Mouse (Mus musculus): ENCODE measurements around the gene Pin1. TPM values are rescaled to one million over a fixed set of nuclear protein-coding genes. Genes with fewer than 3 reads are reported as not detected.
"Not testable (repeated sequence)": the region's sequence is repeated elsewhere in the genome, so short reads cannot be mapped to it uniquely, and the experiment has no call there.

Gene Pin1
- polyA plus RNA-seq, 1 experiment = 37.2 TPM

- Histone ChIP-seq H3K27ac (ENCODE audit: control insufficient read depth, insufficient read depth, low read length) (no peak overlapping the region), H3K4me3 (ENCODE audit: control insufficient read depth, insufficient read depth, low read length) (no peak overlapping the region), H3K36me3 (ENCODE audit: control insufficient read depth, insufficient read depth, low read length) (no peaks in the 10 kb centered on the region), H3K27me3 (ENCODE audit: control insufficient read depth, insufficient read depth, low read length) (no peaks in the 10 kb centered on the region), H3K4me1 (replicated peaks; ENCODE audit: control insufficient read depth, insufficient read depth, low read length) (no peaks in the 10 kb centered on the region)
- 53% methylated on average over 7 of the region's 7 CpGs for WGBS
- DNase-seq = no peak
- TF ChIP-seq CTCF (IDR thresholded peaks at IDR 0.05; ENCODE audit: borderline replicate concordance, control insufficient read depth, extremely low read depth, insufficient read depth, low read length, poor library complexity) = no peak
- no peak for TF ChIP-seq POLR2A (IDR thresholded peaks at IDR 0.05; ENCODE audit: control insufficient read depth, extremely low read depth, insufficient read depth, low read length, poor library complexity)
These were observed 29.9 kb downstream of the Pin1 start for GRCm38 (mm10) chr9:20681546-20682388.

- 79% methylated on average over 2 of the region's 2 CpGs for WGBS
- Histone ChIP-seq H3K27ac (ENCODE audit: control insufficient read depth, insufficient read depth, low read length) (no peak overlapping the region), H3K4me3 (ENCODE audit: control insufficient read depth, insufficient read depth, low read length) (no peak overlapping the region), H3K4me1 (replicated peaks; ENCODE audit: control insufficient read depth, insufficient read depth, low read length) (no peaks in the 10 kb centered on the region), H3K27me3 (ENCODE audit: control insufficient read depth, insufficient read depth, low read length) (no peaks in the 10 kb centered on the region), H3K36me3 (ENCODE audit: control insufficient read depth, insufficient read depth, low read length) (no peaks in the 10 kb centered on the region)
- no peak for DNase-seq
- TF ChIP-seq POLR2A (IDR thresholded peaks at IDR 0.05; ENCODE audit: control insufficient read depth, extremely low read depth, insufficient read depth, low read length, poor library complexity) = no peak
- no peak for TF ChIP-seq CTCF (IDR thresholded peaks at IDR 0.05; ENCODE audit: borderline replicate concordance, control insufficient read depth, extremely low read depth, insufficient read depth, low read length, poor library complexity)
These were observed 30.5 kb downstream of the Pin1 start for GRCm38 (mm10) chr9:20682389-20682722.

GRCm38 (mm10) chr9:20685081-20685861 is 33.4 kb downstream of the Pin1 start:
- no peaks in the 10 kb centered on the region for H3K36me3 ChIP-seq (ENCODE audit: control insufficient read depth, insufficient read depth, low read length)
- no peak overlapping the region for H3K27ac ChIP-seq (ENCODE audit: control insufficient read depth, insufficient read depth, low read length)
- H3K4me3 ChIP-seq (ENCODE audit: control insufficient read depth, insufficient read depth, low read length) = no peak overlapping the region
- no peak for TF ChIP-seq CTCF (IDR thresholded peaks at IDR 0.05; ENCODE audit: borderline replicate concordance, control insufficient read depth, extremely low read depth, insufficient read depth, low read length, poor library complexity)
- WGBS = 61% methylated on average over 17 of the region's 17 CpGs
- DNase-seq = no peak
- H3K4me1 ChIP-seq (replicated peaks; ENCODE audit: control insufficient read depth, insufficient read depth, low read length) = no peaks in the 10 kb centered on the region
- H3K27me3 ChIP-seq (ENCODE audit: control insufficient read depth, insufficient read depth, low read length) = no peaks in the 10 kb centered on the region

GRCm38 (mm10) chr9:20689403-20689802 is 37.5 kb downstream of the Pin1 start:
- Histone ChIP-seq H3K4me3 (ENCODE audit: control insufficient read depth, insufficient read depth, low read length) (no peak overlapping the region), H3K36me3 (ENCODE audit: control insufficient read depth, insufficient read depth, low read length) (no peaks in the 10 kb centered on the region), H3K27me3 (ENCODE audit: control insufficient read depth, insufficient read depth, low read length) (no peaks in the 10 kb centered on the region; the same call in 1 of the 2 replicates), H3K27ac (ENCODE audit: control insufficient read depth, insufficient read depth, low read length) (no peak overlapping the region), H3K4me1 (replicated peaks; ENCODE audit: control insufficient read depth, insufficient read depth, low read length) (no peaks in the 10 kb centered on the region)
- DNase-seq = no peak
- no peak for TF ChIP-seq CTCF (IDR thresholded peaks at IDR 0.05; ENCODE audit: borderline replicate concordance, control insufficient read depth, extremely low read depth, insufficient read depth, low read length, poor library complexity)
- no peak for TF ChIP-seq POLR2A (IDR thresholded peaks at IDR 0.05; ENCODE audit: control insufficient read depth, extremely low read depth, insufficient read depth, low read length, poor library complexity)
- WGBS = 67% methylated on average over 1 of the region's 1 CpGs

GRCm38 (mm10) chr9:20689913-20690312 is 38.0 kb downstream of the Pin1 start:
- no peak for TF ChIP-seq CTCF (IDR thresholded peaks at IDR 0.05; ENCODE audit: borderline replicate concordance, control insufficient read depth, extremely low read depth, insufficient read depth, low read length, poor library complexity)
- TF ChIP-seq POLR2A (IDR thresholded peaks at IDR 0.05; ENCODE audit: control insufficient read depth, extremely low read depth, insufficient read depth, low read length, poor library complexity) = no peak
- H3K27me3 ChIP-seq (ENCODE audit: control insufficient read depth, insufficient read depth, low read length) = peaks cover 3% of the 10 kb centered on the region; the same call in 1 of the 2 replicates
- H3K4me1 ChIP-seq (replicated peaks; ENCODE audit: control insufficient read depth, insufficient read depth, low read length) = no peaks in the 10 kb centered on the region
- H3K36me3 ChIP-seq (ENCODE audit: control insufficient read depth, insufficient read depth, low read length) = no peaks in the 10 kb centered on the region
- H3K27ac ChIP-seq (ENCODE audit: control insufficient read depth, insufficient read depth, low read length) = no peak overlapping the region
- no peak for DNase-seq
- WGBS = 31% methylated on average over 4 of the region's 4 CpGs
- H3K4me3 ChIP-seq (ENCODE audit: control insufficient read depth, insufficient read depth, low read length) = no peak overlapping the region

GRCm38 (mm10) chr9:20690449-20690848 is 38.6 kb downstream of the Pin1 start:
- WGBS = 88% methylated on average over 2 of the region's 2 CpGs

More at GRCm38 (mm10) chr9:20690449-20690848, 38.6 kb downstream of the Pin1 start:
- H3K27me3 ChIP-seq (ENCODE audit: control insufficient read depth, insufficient read depth, low read length); DNase-seq; H3K4me3 ChIP-seq (ENCODE audit: control insufficient read depth, insufficient read depth, low read length); H3K27ac ChIP-seq (ENCODE audit: control insufficient read depth, insufficient read depth, low read length); H3K4me1 ChIP-seq (replicated peaks; ENCODE audit: control insufficient read depth, insufficient read depth, low read length); H3K36me3 ChIP-seq (ENCODE audit: control insufficient read depth, insufficient read depth, low read length): not testable (repeated sequence)

Data from thymus, adult 2 months (tissue).